Mouse (Mus musculus) cerebellum, adult 11-12 months (tissue): Measurements from ENCODE around the gene Mrpl48.

Experiments
- DNase-seq: peaks from one replicate; pipeline ENCODE4 v3.0.0; 2022

The Mrpl48 gene

DNA sequence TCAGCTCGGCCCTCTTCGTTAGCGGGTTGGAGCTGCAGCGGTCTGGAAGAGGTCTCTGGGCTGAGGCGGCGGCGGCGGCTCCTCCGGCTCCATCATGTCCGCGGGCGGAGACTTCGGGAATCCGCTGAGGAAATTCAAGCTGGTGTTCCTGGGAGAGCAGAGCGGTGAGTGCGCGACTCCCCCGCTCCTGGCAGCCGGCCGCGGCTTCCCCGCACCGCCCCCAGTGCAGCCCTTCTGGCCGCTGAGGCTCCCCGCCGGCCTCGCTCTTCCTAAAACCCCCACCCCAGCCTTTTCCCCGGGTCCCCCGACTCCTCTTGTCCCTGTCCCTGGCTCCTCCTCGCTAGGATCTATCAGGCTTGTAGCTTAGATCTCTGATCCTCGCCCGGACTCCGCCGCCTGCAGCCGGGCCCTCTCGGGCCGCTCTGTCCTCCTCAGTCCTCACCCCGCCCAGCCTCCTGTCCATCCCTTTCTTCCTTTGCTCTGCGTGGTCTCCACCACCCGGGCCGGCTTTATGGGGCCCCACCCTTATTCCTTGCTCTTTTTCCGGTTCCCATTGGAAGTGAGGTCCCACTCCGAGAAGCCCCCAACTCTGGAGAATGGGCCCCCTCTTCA is at the start of gene Mrpl48:
Gene Mrpl48, minus strand, starts transcription at position 172 of the 612 bp plus-strand sequence.
- DNase-seq, result peak; percentile 79

DNA sequence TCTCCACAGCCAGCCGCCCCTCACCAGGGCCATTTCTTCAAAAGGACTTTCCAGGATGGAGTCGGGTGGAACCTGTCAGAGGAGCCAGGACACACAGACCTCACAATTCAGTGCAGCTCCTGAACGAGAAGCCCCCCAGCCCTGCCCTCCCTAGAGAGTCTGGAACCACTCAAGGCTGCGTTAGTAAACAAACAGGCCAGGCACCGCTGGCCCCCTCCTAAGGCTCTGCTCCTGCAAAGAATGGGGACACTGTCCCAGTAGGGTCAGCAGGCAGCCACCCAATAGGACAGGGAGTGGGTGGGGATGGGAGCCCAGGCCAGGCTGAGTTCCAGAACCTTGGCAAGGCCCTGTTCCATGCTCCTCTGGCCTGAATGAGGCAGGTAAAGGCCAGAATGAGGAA is 48.6 kb upstream of the Mrpl48 start:
- no peak for DNase-seq

DNA sequence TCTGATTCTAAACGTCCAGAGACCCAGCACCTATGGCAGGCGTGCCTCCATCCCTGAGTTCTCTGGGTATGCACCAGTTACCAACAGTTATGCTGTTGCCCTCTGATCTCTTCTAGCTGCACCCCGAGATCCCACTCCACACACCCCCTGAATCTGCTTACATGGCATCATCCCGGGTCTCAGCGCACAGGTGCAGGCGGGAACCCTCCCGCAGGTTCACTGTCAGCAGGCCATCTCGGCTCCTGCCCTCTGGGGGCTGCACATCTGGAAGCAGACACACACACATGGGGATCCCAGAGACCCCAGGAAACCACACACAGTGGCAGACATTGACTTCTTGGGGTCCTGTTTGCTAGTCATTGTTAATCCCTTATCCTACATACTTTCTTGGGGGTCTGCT is 46.3 kb upstream of the Mrpl48 start:
- no peak for DNase-seq

DNA sequence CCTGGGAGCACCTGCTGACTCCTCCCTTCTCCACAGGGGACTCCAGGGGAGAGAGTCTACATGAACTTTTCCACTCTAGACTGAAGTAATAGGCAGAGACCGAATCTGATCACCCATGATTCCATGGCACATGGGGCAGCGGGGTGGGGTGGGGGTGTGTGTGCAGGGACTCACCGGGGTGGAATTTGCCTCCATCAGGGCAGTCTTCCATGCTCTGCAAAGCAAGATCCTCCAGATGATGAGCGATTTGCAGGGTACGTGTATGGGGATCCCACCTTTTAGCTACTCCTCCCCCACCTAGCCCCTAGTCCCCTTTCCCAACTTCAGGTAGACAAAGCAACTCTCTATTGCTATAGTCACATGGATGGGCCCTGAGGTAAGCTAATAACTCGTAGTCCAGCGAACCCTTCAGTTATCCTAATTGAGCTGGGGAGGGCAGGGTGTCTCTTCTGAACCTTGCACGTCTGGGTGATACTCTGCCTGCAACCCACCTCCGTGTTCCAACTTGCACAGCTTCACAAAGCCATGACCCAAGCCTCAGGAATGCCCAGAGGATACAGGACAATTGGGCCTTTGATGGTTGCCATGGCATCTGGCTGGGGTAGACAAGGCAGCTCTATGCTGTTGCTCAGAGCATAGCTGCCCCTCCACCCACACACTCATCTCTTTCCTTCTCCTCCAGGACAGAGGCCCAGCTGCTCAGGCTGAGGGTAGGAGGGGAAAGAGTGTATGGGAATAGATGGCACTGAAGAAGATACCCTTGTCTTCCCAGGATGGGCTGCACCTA is 45.6 kb upstream of the Mrpl48 start:
- DNase-seq, result peak; percentile 40

DNA sequence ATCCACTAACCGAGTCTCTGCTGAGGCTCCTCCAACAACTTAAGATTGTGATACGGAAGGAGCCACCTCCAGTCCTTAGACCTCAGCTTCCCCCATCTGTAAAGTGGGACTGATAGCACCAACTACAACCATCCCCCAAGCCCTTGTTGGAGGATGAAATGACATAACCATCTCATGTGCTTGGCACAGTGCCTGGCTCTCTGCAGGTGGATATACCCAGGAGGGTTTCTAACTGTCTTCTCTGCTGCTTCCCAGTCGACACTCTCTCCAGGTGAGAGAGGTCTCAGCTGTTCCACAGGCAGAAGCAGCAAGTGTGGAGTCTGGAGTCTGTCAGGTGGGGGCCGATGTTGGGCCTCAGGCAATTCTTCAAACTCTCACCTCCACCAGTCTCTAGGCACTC is 42.9 kb upstream of the Mrpl48 start:
- no peak for DNase-seq

DNA sequence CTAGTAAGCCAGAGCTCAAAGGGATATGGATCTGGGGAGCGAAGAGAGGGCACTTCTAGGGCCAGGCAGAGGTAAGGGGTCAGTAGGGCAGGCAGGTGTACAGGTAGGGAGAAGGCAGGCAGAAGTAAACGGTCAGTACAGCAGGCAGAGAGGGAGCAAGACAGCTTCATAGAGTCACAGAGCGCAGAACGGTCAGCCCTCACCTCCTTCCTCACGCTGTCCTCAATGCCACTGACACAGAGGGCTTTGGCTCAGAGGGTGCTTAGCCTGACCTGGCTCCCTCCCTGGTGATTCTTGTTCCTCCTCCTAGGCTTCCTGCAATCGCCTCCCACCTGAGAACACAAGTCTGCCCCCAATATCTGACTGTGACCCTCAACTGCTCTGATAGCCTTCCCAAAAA is 42.3 kb upstream of the Mrpl48 start:
- no peak for DNase-seq

DNA sequence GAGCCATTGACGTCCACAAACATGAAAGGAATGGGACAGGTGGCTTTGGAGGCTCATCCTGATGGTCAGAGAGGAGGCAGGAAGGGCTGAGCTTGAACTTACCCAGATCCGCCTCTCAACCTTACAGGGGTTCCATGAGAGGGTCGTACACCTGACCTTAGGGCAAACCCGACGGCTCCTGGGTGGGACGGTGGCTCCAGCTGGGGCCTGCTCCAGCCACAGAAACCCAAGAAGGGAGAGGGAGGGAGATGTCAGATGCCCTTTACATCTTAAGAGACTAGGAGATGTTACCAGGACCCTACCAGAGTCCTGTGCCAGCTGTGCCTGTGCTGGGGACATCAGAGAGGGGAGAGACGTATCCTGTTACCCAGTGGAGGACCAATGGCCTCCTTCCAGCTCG is 41.7 kb upstream of the Mrpl48 start:
- no peak for DNase-seq

DNA sequence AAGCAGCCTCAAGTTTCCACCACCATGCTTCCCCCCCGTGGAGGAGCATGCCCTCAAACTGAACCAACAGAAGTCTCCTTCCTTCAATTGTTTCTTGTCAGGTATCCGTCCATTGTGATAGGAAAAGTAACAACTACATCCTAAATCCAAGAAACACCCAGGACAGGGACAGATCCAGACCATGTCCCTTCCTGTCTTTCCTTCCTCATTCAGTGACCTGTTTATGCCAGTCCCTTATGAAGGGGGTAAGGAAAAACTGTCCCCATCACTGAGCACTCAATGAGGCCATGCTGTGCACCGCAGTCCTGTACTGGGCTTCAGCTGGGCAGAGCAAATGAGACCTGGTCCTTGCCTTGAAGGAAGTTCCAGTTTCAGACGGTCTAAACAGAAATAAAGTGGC is 41.0 kb upstream of the Mrpl48 start:
- no peak for DNase-seq

DNA sequence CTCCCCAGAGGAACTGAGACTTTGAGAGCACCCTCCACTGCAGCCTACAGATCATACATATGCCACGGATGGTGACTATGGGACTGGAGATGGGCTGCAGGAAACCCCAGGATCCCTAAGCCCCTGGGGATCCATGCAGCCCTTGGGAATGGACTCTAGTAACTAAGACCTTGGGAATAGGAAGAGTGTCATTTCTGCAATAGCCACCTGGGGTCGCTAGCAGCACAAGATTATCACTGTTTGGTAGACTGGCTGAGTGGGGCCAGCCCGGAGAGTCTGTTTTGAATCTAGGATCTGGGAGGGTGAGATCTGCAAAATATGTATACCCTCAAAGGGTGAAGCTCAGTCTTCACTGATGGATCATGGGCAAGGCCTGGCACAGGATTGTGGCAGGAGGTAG is 37.0 kb upstream of the Mrpl48 start:
- peak; percentile 47 for DNase-seq

DNA sequence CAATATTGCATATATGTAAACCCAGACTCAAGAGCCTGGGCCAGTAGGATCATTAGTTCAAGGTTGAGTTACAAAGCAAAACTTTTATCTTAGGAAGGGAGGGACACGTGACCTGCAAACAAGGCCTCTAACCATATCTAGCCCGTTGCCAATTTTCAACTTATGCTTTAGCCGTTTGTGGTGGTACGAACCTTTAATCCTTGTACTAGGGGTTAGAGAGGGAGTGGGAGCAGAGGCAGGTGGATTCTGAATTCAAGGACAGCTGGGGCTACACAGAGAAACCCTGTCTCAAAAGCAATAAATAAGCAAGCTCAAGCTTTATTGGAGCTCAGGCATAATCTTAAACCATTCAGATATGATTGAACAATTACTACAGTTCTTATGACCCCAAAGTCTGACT is 34.3 kb upstream of the Mrpl48 start:
- no peak for DNase-seq

DNA sequence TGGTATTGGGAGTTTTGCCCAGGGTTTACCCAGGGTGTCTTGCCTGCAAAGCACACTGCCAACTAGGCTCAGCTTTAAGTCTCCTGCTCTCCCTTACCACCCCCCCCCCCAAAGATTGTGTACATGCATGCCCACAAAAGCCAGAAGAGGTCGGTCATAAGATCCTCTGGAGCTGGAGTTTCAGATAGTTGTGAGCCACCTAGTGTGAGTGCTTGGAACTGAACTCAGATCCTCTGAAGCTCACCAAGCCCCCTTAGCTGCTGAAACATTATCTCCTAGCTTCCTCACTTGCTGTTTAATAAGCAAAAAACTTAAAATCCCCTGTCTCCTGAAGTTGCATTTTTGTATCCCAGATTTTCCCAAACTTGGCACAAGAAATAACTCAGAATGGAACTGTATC is 29.6 kb upstream of the Mrpl48 start:
- DNase-seq, result no peak

DNA sequence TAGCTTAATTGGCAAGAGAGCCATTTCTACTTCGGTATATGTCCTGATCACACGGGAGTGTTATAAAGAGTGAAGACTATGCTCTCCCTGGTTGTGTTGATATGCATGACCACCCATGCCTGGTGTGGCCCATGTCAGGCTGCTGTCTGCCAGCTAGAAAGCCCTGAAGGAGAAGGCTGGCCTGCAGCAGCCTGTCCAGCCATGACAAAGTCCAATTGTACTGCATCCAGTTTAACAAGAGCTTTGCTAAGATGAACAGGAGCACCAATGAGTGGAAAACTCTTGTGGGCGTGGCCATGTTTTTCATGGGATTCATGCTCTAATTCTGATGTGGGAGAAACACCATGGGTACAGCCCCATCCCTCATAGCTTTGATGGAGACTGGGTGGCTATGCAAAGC is 16.4 kb upstream of the Mrpl48 start:
- no peak for DNase-seq

DNA sequence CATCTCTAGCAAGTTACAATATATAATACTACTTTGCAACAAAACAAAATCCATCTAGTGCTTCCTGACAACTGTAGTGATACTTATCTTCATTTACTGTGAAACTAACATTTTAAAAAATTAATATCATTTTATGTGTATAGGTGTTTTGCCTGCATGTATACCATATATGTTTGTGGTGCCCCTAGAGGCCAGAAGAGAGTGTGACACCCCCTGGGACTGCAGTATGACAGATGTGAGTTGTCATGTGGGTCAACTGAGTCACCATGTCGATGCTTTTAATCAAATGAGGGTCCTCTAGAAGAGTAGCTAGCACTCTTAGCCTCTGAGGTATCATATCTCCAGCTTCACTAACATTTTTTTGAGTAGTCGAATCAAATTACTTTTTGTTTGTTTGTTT is 14.2 kb upstream of the Mrpl48 start:
- no peak for DNase-seq

DNA sequence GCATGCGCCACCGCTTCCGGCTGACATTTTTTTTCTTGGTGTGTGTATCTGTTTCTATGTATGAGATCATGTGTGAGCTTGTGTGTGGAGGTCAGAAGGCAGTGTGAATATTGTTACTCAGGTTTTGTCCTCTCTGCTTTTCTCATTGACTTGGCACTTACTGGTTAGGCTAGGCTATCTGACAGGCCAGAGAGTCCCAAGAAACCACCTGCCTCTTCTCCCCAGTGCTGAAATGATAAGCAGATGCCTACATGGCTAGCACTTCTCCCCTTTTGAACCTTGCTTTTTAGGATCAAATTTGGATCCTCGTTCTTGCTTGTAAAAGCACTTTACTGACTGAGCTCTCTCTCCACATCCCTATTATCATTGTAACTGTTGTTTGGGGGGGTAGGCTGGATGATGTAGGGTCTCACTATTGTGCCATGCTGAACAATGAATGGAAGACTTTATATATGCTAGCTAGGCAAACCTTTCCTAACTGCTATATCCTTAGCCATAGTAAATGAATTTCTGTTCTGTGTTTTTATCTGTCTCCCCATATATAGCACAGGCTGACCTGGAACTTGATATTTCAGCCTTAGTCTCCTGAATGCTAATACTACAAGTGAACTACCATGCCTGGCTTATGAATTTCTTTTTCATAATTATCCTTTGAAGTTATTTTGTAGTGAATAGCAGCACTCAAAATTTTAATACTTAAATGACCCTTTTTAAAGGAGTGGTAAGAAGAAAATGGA is 8.2 kb upstream of the Mrpl48 start:
- no peak for DNase-seq

DNA sequence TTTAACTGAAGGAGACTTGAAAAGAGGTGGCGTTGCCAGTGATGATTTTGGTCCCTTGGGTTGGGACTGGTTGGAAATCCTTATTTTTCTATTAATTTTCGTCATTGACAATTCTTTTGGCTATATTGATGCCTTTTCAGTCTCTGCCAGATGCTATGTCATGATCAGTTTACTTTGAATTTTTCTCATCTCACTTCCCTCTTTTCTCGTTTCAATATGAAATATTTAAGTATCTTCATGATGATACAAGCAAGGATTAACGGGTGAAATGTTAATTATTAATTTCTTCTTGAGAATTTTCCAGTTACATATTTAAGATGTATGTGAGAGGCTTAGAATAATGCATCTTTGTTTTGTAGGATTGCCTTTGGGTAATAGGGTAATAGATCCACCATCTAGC is 809 bp upstream of the Mrpl48 start:
- no peak for DNase-seq

DNA sequence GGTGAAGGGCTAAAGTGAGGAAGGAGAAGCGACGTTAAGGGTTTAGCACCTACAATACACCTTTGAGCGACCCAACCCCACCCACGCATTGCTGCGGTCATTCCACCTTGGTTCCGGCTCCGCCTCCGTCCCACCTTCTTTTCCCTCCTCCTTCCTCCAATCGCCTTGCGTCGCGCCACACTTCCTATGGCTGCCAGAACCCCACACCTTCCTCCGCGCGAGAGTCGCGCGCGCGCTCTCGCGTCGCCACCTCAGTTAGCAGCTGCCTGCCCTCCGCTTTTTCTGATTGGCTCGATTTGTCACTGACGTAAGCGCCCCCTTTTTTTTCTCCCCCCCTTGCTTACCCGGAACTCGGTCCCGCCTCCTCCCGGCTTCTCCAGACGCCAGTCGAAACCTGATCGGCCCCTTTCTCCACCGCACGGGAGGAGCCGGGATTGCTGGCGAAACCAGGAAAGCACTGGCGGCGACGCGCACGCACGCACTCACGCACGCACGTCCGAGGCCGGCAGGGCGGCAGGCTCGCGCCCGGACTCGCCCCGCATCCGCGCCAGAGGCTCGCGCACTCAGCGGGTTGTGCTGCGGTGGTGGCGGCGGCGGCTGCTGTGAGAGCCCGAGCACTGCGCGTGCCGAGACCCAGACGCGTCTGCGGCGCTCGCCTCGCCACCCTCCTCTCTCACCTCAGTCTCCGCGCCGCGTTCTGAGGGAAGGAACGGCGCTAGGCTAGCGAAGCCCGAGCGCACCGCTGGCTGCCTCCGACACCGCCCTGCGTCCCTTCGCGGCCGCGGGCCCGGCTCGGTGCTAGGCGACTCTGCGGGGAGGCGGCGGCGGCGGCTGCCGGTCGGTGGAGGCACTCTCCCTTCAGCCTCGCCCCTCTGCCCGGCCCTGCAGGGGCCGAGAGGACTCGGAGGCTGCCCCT is 629 bp downstream of the Mrpl48 start, which contains the start of gene Rab6a:
Gene Rab6a, plus strand, starts transcription at position 197 of the 916 bp plus-strand sequence.
- DNase-seq, result peak; percentile 99

DNA sequence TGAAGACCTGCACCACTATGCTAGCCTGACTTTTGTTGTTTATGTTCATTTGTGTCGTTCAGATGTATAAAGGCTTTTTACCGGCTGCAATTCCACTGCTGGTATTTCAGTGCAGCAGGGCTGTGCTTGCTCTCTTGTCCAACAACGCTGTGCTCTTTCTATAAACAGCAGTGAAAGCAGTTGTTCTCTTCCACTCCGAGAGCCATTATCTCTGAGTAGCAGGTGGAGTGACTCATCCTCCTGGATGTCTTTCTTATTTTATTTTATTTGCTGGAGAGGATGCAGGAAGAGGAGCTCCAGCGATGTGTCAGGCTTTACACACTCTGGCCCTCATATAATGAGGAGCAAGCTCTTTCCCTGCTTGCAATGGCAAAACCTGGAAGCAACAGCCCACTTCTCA is 7.9 kb downstream of the Mrpl48 start:
- DNase-seq, result no peak

DNA sequence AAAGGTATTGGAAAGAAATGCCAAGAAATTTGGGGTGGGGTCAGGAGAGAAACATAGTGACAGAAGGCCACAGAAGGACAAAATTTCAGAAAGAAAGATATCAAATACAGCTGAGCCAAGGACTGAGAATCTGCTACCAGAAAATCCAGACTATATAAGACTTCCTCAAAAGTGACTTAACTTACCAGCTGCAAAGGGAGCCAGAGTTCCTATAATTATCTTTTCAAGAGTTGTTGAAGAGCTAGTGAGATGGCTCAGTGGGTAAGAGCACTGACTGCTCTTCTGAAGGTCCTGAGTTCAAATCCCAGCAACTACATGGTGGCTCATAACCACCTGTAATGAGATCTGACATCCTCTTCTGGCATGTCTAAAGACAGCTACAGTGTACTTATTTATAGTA is 14.8 kb downstream of the Mrpl48 start:
- no peak for DNase-seq

DNA sequence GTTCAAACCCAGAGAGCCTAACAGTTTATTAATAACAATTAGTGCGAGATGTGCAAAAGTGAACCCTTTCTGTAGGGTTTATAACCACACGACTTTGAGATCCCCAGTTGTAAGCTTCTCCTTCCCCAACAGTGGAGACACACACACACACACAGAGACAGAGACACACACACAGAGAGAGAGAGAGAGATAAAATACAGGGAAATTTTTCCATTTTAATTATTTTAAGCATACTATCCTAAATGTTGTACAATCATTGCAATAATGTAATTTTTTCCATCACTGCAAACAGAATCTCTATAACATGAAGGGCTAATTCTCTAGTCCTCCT is 16.6 kb downstream of the Mrpl48 start:
- no peak for DNase-seq

DNA sequence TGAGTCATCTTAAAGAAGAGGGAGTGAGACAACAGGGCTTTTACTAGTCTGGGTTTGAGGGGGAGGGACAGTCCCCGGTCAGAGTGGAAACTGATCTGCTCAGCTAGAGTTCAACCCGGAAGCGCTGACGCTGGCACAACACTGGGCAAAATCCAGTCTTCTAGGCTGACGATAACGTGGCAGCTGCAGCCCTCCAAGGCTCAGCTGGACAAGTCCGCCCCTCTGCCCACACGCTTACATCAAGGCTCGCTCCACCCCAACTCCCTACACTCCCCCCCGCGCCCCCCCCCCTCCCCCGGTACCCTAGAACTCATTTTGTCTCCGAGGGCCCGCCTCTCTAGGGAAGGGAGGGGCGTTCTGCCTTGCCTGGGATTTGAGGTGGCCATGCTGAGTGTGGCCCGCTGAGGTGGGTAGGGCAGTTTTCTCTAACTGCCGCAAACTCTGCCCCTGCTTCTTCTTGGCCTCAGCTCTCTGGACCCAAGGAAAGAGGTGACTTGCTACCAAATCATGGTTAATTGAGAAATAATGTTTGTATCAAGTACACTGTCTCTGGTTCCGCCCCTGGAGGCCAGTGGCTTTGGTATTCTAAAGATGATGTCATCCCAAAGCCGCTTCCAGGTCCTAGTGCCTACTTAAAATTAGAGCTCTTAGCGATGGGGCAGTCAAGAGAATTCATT is 17.1 kb downstream of the Mrpl48 start:
- peak; percentile 83 for DNase-seq

DNA sequence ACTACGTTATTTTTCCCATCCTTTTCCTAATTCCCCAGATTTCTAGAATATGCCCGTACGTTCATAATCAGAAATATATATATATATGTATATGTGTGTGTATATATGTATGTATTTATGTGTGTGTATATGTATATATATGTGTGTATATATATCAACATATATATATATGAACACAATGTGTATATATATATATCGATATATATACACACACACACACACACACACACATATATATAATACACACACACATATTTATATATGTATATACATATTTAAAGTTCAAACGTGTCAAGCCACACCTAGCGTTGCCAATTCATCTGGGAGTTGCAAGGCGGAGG is 17.6 kb downstream of the Mrpl48 start:
- DNase-seq, result no peak

DNA sequence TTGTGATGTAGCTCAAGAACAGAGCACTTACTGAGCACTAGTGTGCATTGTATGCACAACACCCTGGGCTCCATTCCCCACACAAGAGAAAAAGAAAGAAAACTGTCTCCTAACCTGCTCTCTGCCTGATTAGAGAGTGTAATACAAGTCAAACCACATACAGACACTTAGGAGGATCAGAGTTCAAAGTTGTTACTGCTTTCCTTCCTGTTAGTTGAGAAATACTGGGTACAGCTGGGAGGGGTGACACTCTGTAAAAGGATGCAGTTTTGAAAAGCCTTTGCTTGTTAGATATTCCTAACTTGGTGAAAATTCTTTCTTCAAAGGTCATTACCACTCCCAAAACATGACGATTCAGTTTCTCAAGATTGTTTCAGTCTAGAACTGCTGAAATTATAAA is 18.3 kb downstream of the Mrpl48 start:
- no peak for DNase-seq
